Mouse (Mus musculus) erythroblast, embryonic 14.5 days (primary cell): ENCODE measurements around the gene Ankrd33. TPM values are rescaled to one million over a fixed set of nuclear protein-coding genes. Genes with fewer than 3 reads are reported as not detected.

ENCODE experiments used
- H3K27me3 ChIP-seq: 2 replicates; pipeline ENCODE4 v1.6.1; 2012; ENCODE audit warnings: inconsistent platforms; ENCODE audit not compliant: control insufficient read depth
- H3K36me3 ChIP-seq: 2 replicates; pipeline ENCODE4 v1.6.1; 2012; ENCODE audit warnings: mild to moderate bottlenecking, inconsistent platforms; ENCODE audit not compliant: control insufficient read depth
- H3K4me1 ChIP-seq: 2 replicates; pipeline ENCODE4 v1.6.1; 2012; ENCODE audit warnings: inconsistent platforms; ENCODE audit not compliant: control insufficient read depth
- H3K4me3 ChIP-seq: replicated peaks from 2 replicates; pipeline ENCODE3; 2012; ENCODE audit warnings: moderate library complexity, mild to moderate bottlenecking, inconsistent platforms
- H3K9me3 ChIP-seq: 2 replicates; pipeline ENCODE4 v1.6.1; 2012; ENCODE audit warnings: low read length, inconsistent platforms, mixed read lengths; ENCODE audit not compliant: control insufficient read depth
- GATA1 ChIP-seq: IDR thresholded peaks from 2 replicates; pipeline ENCODE4 v1.6.1; 2012; ENCODE audit warnings: low read length, inconsistent platforms, mixed read lengths
- TAL1 ChIP-seq: IDR thresholded peaks from 3 replicates; pipeline ENCODE4 v1.6.1; 2012; ENCODE audit warnings: low read length, inconsistent platforms, mixed read lengths
- polyA plus RNA-seq: library from polyadenylated mRNA; stranded (reverse); fragments of >175 nt; gene quantifications from 2 replicates; pipeline ENCODE4 v1.2.3, GENCODE M21; 2012

Gene Ankrd33
- polyA plus RNA-seq, 1 experiment, result not detected

GRCm38 (mm10) chr15:101148604-101149003 lies 33.0 kb downstream of the Ankrd33 start:
- Histone ChIP-seq H3K4me1 (peaks cover 19% of the 10 kb centered on the region), H3K4me3 (no peak overlapping the region), H3K9me3 (no peaks in the 10 kb centered on the region), H3K27me3 (peaks cover 28% of the 10 kb centered on the region), H3K36me3 (no peaks in the 10 kb centered on the region)
- TF ChIP-seq TAL1 (no peak), GATA1 (no peak)

- Histone ChIP-seq H3K9me3 (peaks cover 3% of the 10 kb centered on the region; the same call in 1 of the 2 replicates), H3K4me3 (no peak overlapping the region), H3K36me3 (no peaks in the 10 kb centered on the region), H3K4me1 (peaks cover 7% of the 10 kb centered on the region), H3K27me3 (peaks cover 15% of the 10 kb centered on the region)
- no peak for TF ChIP-seq TAL1
Measured at GRCm38 (mm10) chr15:101151409-101152261, 36.1 kb downstream of the Ankrd33 start.

GRCm38 (mm10) chr15:101154700-101155616 lies 39.4 kb downstream of the Ankrd33 start:
- no peak for TF ChIP-seq TAL1
- Histone ChIP-seq H3K4me1 (no peaks in the 10 kb centered on the region), H3K4me3 (no peak overlapping the region), H3K27me3 (no peaks in the 10 kb centered on the region), H3K36me3 (no peaks in the 10 kb centered on the region), H3K9me3 (peaks cover 5% of the 10 kb centered on the region; the same call in 1 of the 2 replicates)

- Histone ChIP-seq H3K36me3 (no peaks in the 10 kb centered on the region), H3K27me3 (no peaks in the 10 kb centered on the region), H3K9me3 (peaks cover 5% of the 10 kb centered on the region; the same call in 1 of the 2 replicates), H3K4me1 (no peaks in the 10 kb centered on the region), H3K4me3 (no peak overlapping the region)
- no peak for TF ChIP-seq GATA1
- no peak for TF ChIP-seq TAL1
Measured at GRCm38 (mm10) chr15:101160128-101160527, 44.6 kb downstream of the Ankrd33 start.

GRCm38 (mm10) chr15:101160591-101160990 lies 45.0 kb downstream of the Ankrd33 start:
- Histone ChIP-seq H3K4me1 (no peaks in the 10 kb centered on the region), H3K27me3 (peaks cover under 1% of the 10 kb centered on the region; the same call in 1 of the 2 replicates), H3K9me3 (peaks cover 5% of the 10 kb centered on the region; the same call in 1 of the 2 replicates), H3K4me3 (no peak overlapping the region), H3K36me3 (no peaks in the 10 kb centered on the region)
- no peak for TF ChIP-seq TAL1
- no peak for TF ChIP-seq GATA1

GRCm38 (mm10) chr15:101161534-101161933 lies 46.0 kb downstream of the Ankrd33 start:
- TF ChIP-seq GATA1 (no peak), TAL1 (no peak)
- peaks cover 3% of the 10 kb centered on the region; the same call in 1 of the 2 replicates for H3K9me3 ChIP-seq
- H3K4me3 ChIP-seq, result no peak overlapping the region
- H3K4me1 ChIP-seq, result no peaks in the 10 kb centered on the region
- peaks cover 5% of the 10 kb centered on the region; the same call in 1 of the 2 replicates for H3K27me3 ChIP-seq
- H3K36me3 ChIP-seq, result no peaks in the 10 kb centered on the region

GRCm38 (mm10) chr15:101163056-101163458 lies 47.5 kb downstream of the Ankrd33 start:
- Histone ChIP-seq H3K4me1 (no peaks in the 10 kb centered on the region), H3K9me3 (no peaks in the 10 kb centered on the region), H3K4me3 (no peak overlapping the region), H3K27me3 (peaks cover 5% of the 10 kb centered on the region; the same call in 1 of the 2 replicates), H3K36me3 (no peaks in the 10 kb centered on the region)
- TF ChIP-seq TAL1, result no peak
- TF ChIP-seq GATA1, result no peak

- H3K27me3 ChIP-seq, result peaks cover 5% of the 10 kb centered on the region; the same call in 1 of the 2 replicates
- TF ChIP-seq GATA1, result no peak
- no peak for TF ChIP-seq TAL1
- H3K9me3 ChIP-seq, result no peaks in the 10 kb centered on the region
- H3K4me1 ChIP-seq, result no peaks in the 10 kb centered on the region
- H3K36me3 ChIP-seq, result no peaks in the 10 kb centered on the region
- H3K4me3 ChIP-seq, result no peak overlapping the region
Measured at GRCm38 (mm10) chr15:101163854-101164253, 48.3 kb downstream of the Ankrd33 start.

GRCm38 (mm10) chr15:101164291-101164690 lies 48.7 kb downstream of the Ankrd33 start:
- no peak for TF ChIP-seq TAL1
- TF ChIP-seq GATA1, result no peak
- no peaks in the 10 kb centered on the region for H3K4me1 ChIP-seq

More at GRCm38 (mm10) chr15:101164291-101164690, 48.7 kb downstream of the Ankrd33 start:
- H3K36me3 ChIP-seq, result no peaks in the 10 kb centered on the region
- no peaks in the 10 kb centered on the region for H3K9me3 ChIP-seq
- no peak overlapping the region for H3K4me3 ChIP-seq
- H3K27me3 ChIP-seq, result peaks cover 5% of the 10 kb centered on the region; the same call in 1 of the 2 replicates
